Mouse (Mus musculus) heart, postnatal 0 days (tissue): Measurements from ENCODE around the gene Nmnat2. TPM values are rescaled to one million over a fixed set of nuclear protein-coding genes. Genes with fewer than 3 reads are reported as not detected.

Experiments
- ATAC-seq: fragments of 200-750 bp; cut with Nextera tagmentation; 2 replicates; pipeline ENCODE4 v1.8.0; 2017; ENCODE audit warnings: low read depth, moderate number of reproducible peaks, moderate library complexity; ENCODE audit not compliant: insufficient read depth
- DNase-seq: peaks from one replicate; pipeline ENCODE4 v3.0.0-alpha.2; 2016; ENCODE audit warnings: low spot score
- H3K27ac ChIP-seq: fragments of 300-500 bp; sonication (generic); 2 replicates; pipeline ENCODE4 v1.5.1; 2014; ENCODE audit warnings: low read depth, mild to moderate bottlenecking
- H3K27me3 ChIP-seq: fragments of 300-500 bp; sonication (generic); 2 replicates; pipeline ENCODE4 v1.6.1; 2014; ENCODE audit warnings: low read length, mixed read lengths; ENCODE audit not compliant: control insufficient read depth, insufficient read depth
- H3K36me3 ChIP-seq: fragments of 300-500 bp; sonication (generic); replicated peaks from 2 replicates; pipeline ENCODE4 v1.6.1; 2014; ENCODE audit warnings: low read length, mixed read lengths; ENCODE audit not compliant: control insufficient read depth, insufficient read depth
- H3K4me1 ChIP-seq: fragments of 300-500 bp; sonication (generic); 2 replicates; pipeline ENCODE4 v1.6.1; 2014; ENCODE audit warnings: antibody characterized with exemption; ENCODE audit not compliant: control insufficient read depth, insufficient read depth
- H3K4me2 ChIP-seq: fragments of 300-500 bp; sonication (generic); 2 replicates; pipeline ENCODE4 v1.6.1; 2014; ENCODE audit warnings: low read depth, mild to moderate bottlenecking, low read length, moderate library complexity
- H3K4me3 ChIP-seq: fragments of 300-500 bp; sonication (generic); 2 replicates; pipeline ENCODE4 v1.5.1; 2014; ENCODE audit warnings: low read depth, low read length
- H3K9ac ChIP-seq: fragments of 300-500 bp; sonication (generic); replicated peaks from 2 replicates; pipeline ENCODE4 v1.6.1; 2014; ENCODE audit warnings: low read depth, low read length, mixed read lengths
- H3K9me3 ChIP-seq: fragments of 300-500 bp; sonication (generic); replicated peaks from 2 replicates; pipeline ENCODE4 v1.6.1; 2016; ENCODE audit warnings: low read length; ENCODE audit not compliant: control insufficient read depth
- CTCF ChIP-seq: IDR thresholded peaks from 2 replicates; pipeline ENCODE4 v1.5.1; 2016; ENCODE audit warnings: antibody characterized with exemption, control low read depth, low read depth
- EP300 ChIP-seq: IDR thresholded peaks from 2 replicates; pipeline ENCODE4 v1.6.1; 2016; ENCODE audit warnings: antibody characterized with exemption, low read depth
- WGBS: fragments of 180-500 bp; shearing (Covaris S2); extraction: QIAGEN DNeasy Blood & Tissue Kit; methylation state at CpG from one replicate; pipeline ENCODE4 v1.1.7; 2014; 5-methylcytosine and 5-hydroxymethylcytosine counted together
- polyA plus RNA-seq: library from polyadenylated mRNA; unstranded; fragments of >200 nt; fragmentation: Nextera tagmentation; extraction: Ambion mirVana; gene quantifications from 2 replicates; pipeline ENCODE4 v1.2.1, GENCODE M21; 2015
- total RNA-seq: library from RNA; depleted of rRNA; stranded (reverse); fragments of >200 nt; gene quantifications from 2 replicates; pipeline ENCODE4 v1.2.3, GENCODE M21; 2014; ENCODE audit warnings: low replicate concordance

Gene Nmnat2
- total and polyA plus RNA-seq, 2 experiments from 2014 or later, result 0.57 to 0.69 TPM

GRCm38 (mm10) chr1:153042318-153042717 lies 87.5 kb downstream of the Nmnat2 start:
- no peaks in the 10 kb centered on the region for H3K27me3 ChIP-seq
- TF ChIP-seq EP300 (no peak), CTCF (no peak)
- H3K27ac ChIP-seq, result no peak overlapping the region
- ATAC-seq, result no peak
- no peak overlapping the region for H3K9ac ChIP-seq
- 61% methylated on average over 2 of the region's 2 CpGs for WGBS
- H3K9me3 ChIP-seq, result no peaks in the 10 kb centered on the region
- no peaks in the 10 kb centered on the region for H3K4me1 ChIP-seq
- DNase-seq, result no peak
- no peaks in the 10 kb centered on the region for H3K36me3 ChIP-seq
- H3K4me2 ChIP-seq, result no peak overlapping the region
- H3K4me3 ChIP-seq, result no peak overlapping the region

GRCm38 (mm10) chr1:153043332-153043731 lies 88.5 kb downstream of the Nmnat2 start:
- no peak overlapping the region for H3K27ac ChIP-seq
- ATAC-seq, result no peak

GRCm38 (mm10) chr1:153045368-153045767 lies 90.6 kb downstream of the Nmnat2 start:
- Histone ChIP-seq H3K36me3 (no peaks in the 10 kb centered on the region), H3K4me1 (peaks cover 8% of the 10 kb centered on the region), H3K9me3 (no peaks in the 10 kb centered on the region), H3K27ac (no peak overlapping the region), H3K4me3 (no peak overlapping the region), H3K9ac (no peak overlapping the region), H3K27me3 (no peaks in the 10 kb centered on the region), H3K4me2 (no peak overlapping the region)
- DNase-seq (no peak), ATAC-seq (no peak)
- WGBS, result 52% methylated on average over 11 of the region's 11 CpGs
- TF ChIP-seq CTCF (no peak), EP300 (no peak)

More at GRCm38 (mm10) chr1:153043332-153043731, 88.5 kb downstream of the Nmnat2 start:
- Histone ChIP-seq H3K4me3 (no peak overlapping the region), H3K27me3 (no peaks in the 10 kb centered on the region), H3K4me2 (no peak overlapping the region), H3K4me1 (0 out of 2 replicates have a peak, but pooled peaks cover 3% of the 10 kb centered on the region), H3K9ac (no peak overlapping the region), H3K9me3 (no peaks in the 10 kb centered on the region), H3K36me3 (no peaks in the 10 kb centered on the region)
- TF ChIP-seq EP300 (no peak), CTCF (no peak)
- 55% methylated on average over 6 of the region's 6 CpGs for whole genome bisulfite sequencing
- no peak for DNase-seq

GRCm38 (mm10) chr1:153048147-153048878 lies 93.5 kb downstream of the Nmnat2 start:
- 39% methylated on average over 14 of the region's 14 CpGs for WGBS
- no peaks in the 10 kb centered on the region for H3K36me3 ChIP-seq
- no peak overlapping the region for H3K4me2 ChIP-seq
- no peak overlapping the region for H3K27ac ChIP-seq
- H3K27me3 ChIP-seq, result no peaks in the 10 kb centered on the region
- no peak overlapping the region for H3K4me3 ChIP-seq
- no peak overlapping the region for H3K9ac ChIP-seq
- DNase-seq (peak; percentile 26), ATAC-seq (peak; percentile 63; the same call in 1 of the 2 replicates)
- TF ChIP-seq CTCF, result peak; percentile 54
- TF ChIP-seq EP300, result no peak
- no peaks in the 10 kb centered on the region for H3K9me3 ChIP-seq
- H3K4me1 ChIP-seq, result peaks cover 8% of the 10 kb centered on the region

- no peak overlapping the region for H3K4me3 ChIP-seq
- no peak for DNase-seq
- H3K36me3 ChIP-seq, result no peaks in the 10 kb centered on the region
- no peaks in the 10 kb centered on the region for H3K27me3 ChIP-seq
- WGBS, result 72% methylated on average over 2 of the region's 2 CpGs
- TF ChIP-seq EP300 (no peak), CTCF (no peak)
- H3K27ac ChIP-seq, result no peak overlapping the region
- ATAC-seq, result no peak
- H3K4me1 ChIP-seq, result peaks cover 8% of the 10 kb centered on the region
- no peak overlapping the region for H3K9ac ChIP-seq
- H3K9me3 ChIP-seq, result no peaks in the 10 kb centered on the region
- H3K4me2 ChIP-seq, result no peak overlapping the region
These were observed 94.7 kb downstream of the Nmnat2 start for GRCm38 (mm10) chr1:153049451-153049850.

- no peaks in the 10 kb centered on the region for H3K27me3 ChIP-seq
- no peak overlapping the region for H3K4me2 ChIP-seq
- 80% methylated on average over 5 of the region's 5 CpGs for WGBS
- H3K4me1 ChIP-seq, result peaks cover 8% of the 10 kb centered on the region
- H3K27ac ChIP-seq, result no peak overlapping the region
- H3K9ac ChIP-seq, result no peak overlapping the region
- DNase-seq, result no peak
- TF ChIP-seq EP300 (no peak), CTCF (no peak)
- no peak overlapping the region for H3K4me3 ChIP-seq
- no peak for ATAC-seq
- H3K36me3 ChIP-seq, result no peaks in the 10 kb centered on the region
- no peaks in the 10 kb centered on the region for H3K9me3 ChIP-seq
These were observed 96.7 kb downstream of the Nmnat2 start for GRCm38 (mm10) chr1:153051474-153051873.
